Mouse (Mus musculus) hindbrain, embryonic 14.5 days (tissue): ENCODE measurements around the gene Itprid1. TPM values are rescaled to one million over a fixed set of nuclear protein-coding genes. Genes with fewer than 3 reads are reported as not detected.

ENCODE experiments used
- ATAC-seq: fragments of 200-750 bp; cut with Nextera tagmentation; 2 replicates; pipeline ENCODE4 v1.8.0; 2017; ENCODE audit warnings: moderate number of reproducible peaks, mild to moderate bottlenecking, moderate TSS enrichment, moderate library complexity; ENCODE audit not compliant: low FRiP score
- DNase-seq: peaks from one replicate; pipeline ENCODE4 v3.0.0-alpha.2; 2015; ENCODE audit warnings: low spot score
- H3K27ac ChIP-seq: fragments of 300-500 bp; sonication (generic); 2 replicates; pipeline ENCODE4 v1.5.1; 2014; ENCODE audit warnings: mild to moderate bottlenecking, moderate library complexity
- H3K27me3 ChIP-seq: fragments of 300-500 bp; sonication (generic); 2 replicates; pipeline ENCODE4 v1.6.1; 2014; ENCODE audit warnings: mild to moderate bottlenecking, low read length, mixed read lengths; ENCODE audit not compliant: control insufficient read depth, insufficient read depth
- H3K36me3 ChIP-seq: fragments of 300-500 bp; sonication (generic); replicated peaks from 2 replicates; pipeline ENCODE4 v1.6.1; 2014; ENCODE audit not compliant: control insufficient read depth, insufficient read depth
- H3K4me1 ChIP-seq: fragments of 300-500 bp; sonication (generic); replicated peaks from 2 replicates; pipeline ENCODE4 v1.6.1; 2014; ENCODE audit warnings: antibody characterized with exemption, low read length, mixed read lengths; ENCODE audit not compliant: control insufficient read depth, insufficient read depth
- H3K4me2 ChIP-seq: fragments of 300-500 bp; sonication (generic); replicated peaks from 2 replicates; pipeline ENCODE4 v1.6.1; 2014; ENCODE audit warnings: mild to moderate bottlenecking, moderate library complexity
- H3K4me3 ChIP-seq: fragments of 300-500 bp; sonication (generic); replicated peaks from 2 replicates; pipeline ENCODE4 v1.5.1; 2014; ENCODE audit warnings: mild to moderate bottlenecking, low read length
- H3K9ac ChIP-seq: fragments of 300-500 bp; sonication (generic); 2 replicates; pipeline ENCODE4 v1.6.1; 2014
- H3K9me3 ChIP-seq: fragments of 300-500 bp; sonication (generic); 2 replicates; pipeline ENCODE4 v1.6.1; 2016; ENCODE audit warnings: low read length; ENCODE audit not compliant: control insufficient read depth
- WGBS: fragments of 180-500 bp; shearing (Covaris S2); extraction: QIAGEN DNeasy Blood & Tissue Kit; methylation state at CpG from one replicate; pipeline ENCODE4 v1.1.7; 2014; 5-methylcytosine and 5-hydroxymethylcytosine counted together
- polyA plus RNA-seq: library from polyadenylated mRNA; unstranded; fragments of >200 nt; fragmentation: Nextera tagmentation; extraction: Ambion mirVana; gene quantifications from 2 replicates; pipeline ENCODE4 v1.2.1, GENCODE M21; 2014

The Itprid1 gene
- polyA plus RNA-seq, 1 experiment from 2014 or later: not detected

DNA sequence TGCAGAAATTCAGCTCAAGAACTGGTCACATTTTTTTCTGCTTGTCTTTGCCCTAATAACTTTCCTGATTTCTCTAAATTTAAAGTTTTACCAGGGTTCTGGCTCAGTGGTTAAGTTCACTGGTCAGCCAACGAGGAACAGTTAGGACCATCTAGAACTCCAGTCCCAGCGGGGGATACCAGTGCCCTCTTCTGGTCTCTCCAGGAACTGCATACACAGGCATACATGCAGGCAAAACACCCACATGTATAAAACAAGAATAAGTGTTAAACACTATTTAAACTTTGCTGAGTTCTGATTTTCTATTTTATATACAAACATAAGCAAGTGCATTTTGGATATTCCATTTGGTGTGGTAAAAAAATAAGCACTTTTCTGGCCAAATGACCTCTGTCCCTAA is 188.8 kb downstream of the Itprid1 start:
- no peak overlapping the region for H3K4me2 ChIP-seq
- H3K4me3 ChIP-seq: no peak overlapping the region
- H3K27ac ChIP-seq: no peak overlapping the region
- no peaks in the 10 kb centered on the region for H3K36me3 ChIP-seq
- no peaks in the 10 kb centered on the region for H3K27me3 ChIP-seq
- no peak overlapping the region for H3K9ac ChIP-seq
- DNase-seq (no peak), ATAC-seq (no peak)
- WGBS: 75% methylated on average over 2 of the region's 2 CpGs
- H3K9me3 ChIP-seq: no peaks in the 10 kb centered on the region
- H3K4me1 ChIP-seq: no peaks in the 10 kb centered on the region

DNA sequence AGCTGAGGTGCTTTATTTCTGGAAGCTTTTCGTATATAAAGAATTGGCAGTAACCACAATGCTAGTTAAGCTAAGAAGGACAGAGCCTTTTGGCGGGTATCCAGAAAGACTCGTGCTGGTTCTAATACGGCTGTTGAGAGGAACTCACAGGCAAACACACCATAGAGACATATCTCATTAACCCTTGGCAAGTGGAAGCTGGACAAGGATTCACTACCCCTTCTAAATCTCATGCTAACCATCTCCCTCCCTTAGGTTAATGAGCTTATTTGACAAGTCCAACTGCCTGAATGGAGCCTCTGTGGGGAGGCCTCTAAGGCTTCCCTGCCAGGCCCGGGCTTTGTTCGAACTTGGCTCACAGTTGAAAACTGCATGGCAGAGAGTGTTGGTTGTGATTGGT is 190.6 kb downstream of the Itprid1 start:
- Histone ChIP-seq H3K4me3 (no peak overlapping the region), H3K27ac (no peak overlapping the region), H3K4me2 (no peak overlapping the region), H3K9me3 (no peaks in the 10 kb centered on the region), H3K36me3 (no peaks in the 10 kb centered on the region), H3K27me3 (no peaks in the 10 kb centered on the region), H3K9ac (no peak overlapping the region), H3K4me1 (0 out of 2 replicates have a peak, but pooled peaks cover 4% of the 10 kb centered on the region)
- WGBS: 61% methylated on average over 6 of the region's 6 CpGs
- ATAC-seq: peak; percentile 56; the same call in 1 of the 2 replicates
- DNase-seq: peak; percentile 45

DNA sequence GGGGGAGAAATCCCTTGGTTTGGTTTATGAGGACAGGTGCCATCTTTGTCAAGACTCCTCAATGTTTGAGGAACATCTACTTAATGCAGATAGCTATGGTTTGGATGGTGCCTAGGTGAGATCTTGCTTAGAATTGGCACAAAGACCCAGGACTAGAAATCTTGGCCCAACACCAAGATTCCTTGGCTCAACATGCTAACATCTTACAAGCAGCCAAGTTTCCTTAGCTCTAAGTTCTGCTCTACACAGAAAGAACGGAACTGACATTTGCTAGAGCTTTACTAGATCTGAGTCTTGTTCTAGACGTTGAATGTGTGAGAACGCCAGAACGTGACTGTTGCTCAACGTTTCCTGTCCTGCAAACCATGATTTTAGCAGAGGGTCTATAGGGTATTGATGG is 191.3 kb downstream of the Itprid1 start:
- Histone ChIP-seq H3K4me2 (no peak overlapping the region), H3K4me1 (0 out of 2 replicates have a peak, but pooled peaks cover 4% of the 10 kb centered on the region), H3K36me3 (no peaks in the 10 kb centered on the region), H3K9me3 (no peaks in the 10 kb centered on the region), H3K27ac (no peak overlapping the region), H3K27me3 (no peaks in the 10 kb centered on the region), H3K9ac (no peak overlapping the region), H3K4me3 (no peak overlapping the region)
- ATAC-seq: no peak
- 89% methylated on average over 5 of the region's 5 CpGs for WGBS
- no peak for DNase-seq

Other genes with a start within 250 kb of the Itprid1 start
- gene Neurod6, start 155.6 kb upstream of the Itprid1 start, polyA plus RNA-seq: 39.4 and 47.1 TPM in 2 replicates
- gene Ppp1r17, start 180.6 kb downstream of the Itprid1 start, polyA plus RNA-seq: 1.5 and 2.1 TPM in 2 replicates